20 mouse cellular contexts compared by ENCODE assay signal in genomic region chr16:49802993-49803392, GRCm38 (mm10). TPM values are rescaled to one million over a fixed set of nuclear protein-coding genes. Genes with fewer than 3 reads are reported as not detected.
DNase-seq lines count a peak whose midpoint lies in the region; ATAC-seq lines count a peak whose summit lies in the region.
"Had no signal": no experiment of that assay in that cellular context is flagged by ENCODE, and none has a peak within 500 bp of the region (broad histone marks: within the 10 kb centered on the region; RNA-seq: fewer than 3 reads in every experiment).

No protein-coding gene starts in this region.

- DNase-seq in hindbrain, embryonic 14.5 days (ENCODE audit: low spot score) = no peak
- DNase-seq in midbrain, embryonic 11.5 days (ENCODE audit: low spot score, missing footprints) = peak; percentile 67
- DNase-seq in MN1 (ENCODE audit: low spot score) = no peak
- DNase-seq: adrenal gland, adult 2 months; adrenal gland, postnatal 25 days; cerebellum, adult 11 months; cerebellum, adult 8-10 months; cerebellum, postnatal 14 days; embryo, embryonic 11 days; gastrocnemius, adult 2 months; gastrocnemius, postnatal 25 days had no signal

- H3K4me2 ChIP-seq in hindbrain, embryonic 13.5 days = no peak overlapping the region
- no peak overlapping the region for H3K4me2 ChIP-seq in hindbrain, embryonic 14.5 days (replicated peaks)
- no peak overlapping the region for H3K4me2 ChIP-seq in midbrain, embryonic 11.5 days
- no peak overlapping the region for H3K4me2 ChIP-seq in midbrain, embryonic 15.5 days
- no peak overlapping the region for H3K4me2 ChIP-seq in liver, embryonic 15.5 days
- no peak overlapping the region for H3K4me2 ChIP-seq in neural tube, embryonic 13.5 days

- H3K27me3 ChIP-seq in hindbrain, embryonic 13.5 days = no peaks in the 10 kb centered on the region
- H3K27me3 ChIP-seq in hindbrain, embryonic 14.5 days (ENCODE audit: control insufficient read depth, insufficient read depth, low read length) = no peaks in the 10 kb centered on the region
- H3K27me3 ChIP-seq in midbrain, embryonic 11.5 days (ENCODE audit: control insufficient read depth, insufficient read depth, low read length) = no peaks in the 10 kb centered on the region
- H3K27me3 ChIP-seq in midbrain, embryonic 15.5 days (replicated peaks) = no peaks in the 10 kb centered on the region
- no peaks in the 10 kb centered on the region for H3K27me3 ChIP-seq in liver, embryonic 15.5 days
- no peaks in the 10 kb centered on the region for H3K27me3 ChIP-seq in neural tube, embryonic 13.5 days
- H3K27me3 ChIP-seq: CH12.LX; embryonic facial prominence, embryonic 15.5 days; heart, embryonic 12.5 days; hindbrain, embryonic 15.5 days had no signal

- peak; percentile 40 for ATAC-seq in hindbrain, embryonic 13.5 days (ENCODE audit: low FRiP score)
- no peak for ATAC-seq in hindbrain, embryonic 14.5 days (ENCODE audit: low FRiP score)
- ATAC-seq in midbrain, embryonic 11.5 days (ENCODE audit: low FRiP score) = no peak
- no peak for ATAC-seq in midbrain, embryonic 15.5 days (replicated peaks)
- no peak for ATAC-seq in liver, embryonic 15.5 days (ENCODE audit: insufficient read depth)
- peak; percentile 51 for ATAC-seq in neural tube, embryonic 13.5 days (ENCODE audit: low read depth)

- peak overlapping the region; percentile 19 for H3K27ac ChIP-seq in hindbrain, embryonic 13.5 days
- H3K27ac ChIP-seq in hindbrain, embryonic 14.5 days = no peak overlapping the region
- H3K27ac ChIP-seq in midbrain, embryonic 11.5 days (ENCODE audit: low read depth, low read length) = no peak overlapping the region
- H3K27ac ChIP-seq in midbrain, embryonic 15.5 days = no peak overlapping the region
- peak overlapping the region; percentile 51 for H3K27ac ChIP-seq in liver, embryonic 15.5 days (replicated peaks)
- H3K27ac ChIP-seq in neural tube, embryonic 13.5 days (replicated peaks) = peak overlapping the region; percentile 71; the same call in 1 of the 2 replicates
- H3K27ac ChIP-seq: embryonic facial prominence, embryonic 15.5 days; gastrocnemius, adult 2 months had no signal

- no peak overlapping the region for H3K9ac ChIP-seq in hindbrain, embryonic 13.5 days
- no peak overlapping the region for H3K9ac ChIP-seq in hindbrain, embryonic 14.5 days
- H3K9ac ChIP-seq in midbrain, embryonic 11.5 days (ENCODE audit: low read length) = no peak overlapping the region
- H3K9ac ChIP-seq in midbrain, embryonic 15.5 days = no peak overlapping the region
- H3K9ac ChIP-seq in liver, embryonic 15.5 days = no peak overlapping the region
- no peak overlapping the region for H3K9ac ChIP-seq in neural tube, embryonic 13.5 days
- H3K9ac ChIP-seq: embryonic facial prominence, embryonic 15.5 days; heart, embryonic 12.5 days; hindbrain, embryonic 15.5 days had no signal

- WGBS in hindbrain, embryonic 13.5 days = 24% methylated on average over 2 of the region's 2 CpGs
- 39% methylated on average over 2 of the region's 2 CpGs for WGBS in hindbrain, embryonic 14.5 days
- 56% methylated on average over 2 of the region's 2 CpGs for WGBS in midbrain, embryonic 11.5 days
- WGBS in midbrain, embryonic 15.5 days = 62% methylated on average over 2 of the region's 2 CpGs
- 68% methylated on average over 2 of the region's 2 CpGs for WGBS in liver, embryonic 15.5 days (ENCODE audit: insufficient replicate concordance)
- 20% methylated on average over 2 of the region's 2 CpGs for WGBS in neural tube, embryonic 13.5 days

- no peaks in the 10 kb centered on the region for H3K9me3 ChIP-seq in hindbrain, embryonic 13.5 days
- H3K9me3 ChIP-seq in hindbrain, embryonic 14.5 days (ENCODE audit: control insufficient read depth, low read length) = no peaks in the 10 kb centered on the region
- H3K9me3 ChIP-seq in midbrain, embryonic 11.5 days (ENCODE audit: control insufficient read depth, low read length) = no peaks in the 10 kb centered on the region
- H3K9me3 ChIP-seq in midbrain, embryonic 15.5 days = no peaks in the 10 kb centered on the region
- no peaks in the 10 kb centered on the region for H3K9me3 ChIP-seq in liver, embryonic 15.5 days (replicated peaks)
- H3K9me3 ChIP-seq in neural tube, embryonic 13.5 days = no peaks in the 10 kb centered on the region
- H3K9me3 ChIP-seq: embryonic facial prominence, embryonic 15.5 days; forebrain, embryonic 10.5 days; heart, embryonic 12.5 days; hindbrain, embryonic 15.5 days had no signal

- H3K4me3 ChIP-seq in hindbrain, embryonic 13.5 days = no peak overlapping the region
- no peak overlapping the region for H3K4me3 ChIP-seq in hindbrain, embryonic 14.5 days (replicated peaks; ENCODE audit: low read length)
- H3K4me3 ChIP-seq in midbrain, embryonic 11.5 days (ENCODE audit: low read depth, low read length) = no peak overlapping the region
- H3K4me3 ChIP-seq in midbrain, embryonic 15.5 days = no peak overlapping the region
- H3K4me3 ChIP-seq in liver, embryonic 15.5 days (replicated peaks) = no peak overlapping the region
- H3K4me3 ChIP-seq in neural tube, embryonic 13.5 days = no peak overlapping the region
- H3K4me3 ChIP-seq: heart, embryonic 12.5 days had no signal

- no peaks in the 10 kb centered on the region for H3K36me3 ChIP-seq in hindbrain, embryonic 13.5 days
- no peaks in the 10 kb centered on the region for H3K36me3 ChIP-seq in hindbrain, embryonic 14.5 days (replicated peaks; ENCODE audit: control insufficient read depth, insufficient read depth)
- no peaks in the 10 kb centered on the region for H3K36me3 ChIP-seq in midbrain, embryonic 11.5 days (ENCODE audit: control insufficient read depth, insufficient read depth, low read length)
- no peaks in the 10 kb centered on the region for H3K36me3 ChIP-seq in midbrain, embryonic 15.5 days (replicated peaks)
- no peaks in the 10 kb centered on the region for H3K36me3 ChIP-seq in liver, embryonic 15.5 days (replicated peaks)
- no peaks in the 10 kb centered on the region for H3K36me3 ChIP-seq in neural tube, embryonic 13.5 days
- H3K36me3 ChIP-seq: embryonic facial prominence, embryonic 15.5 days; forebrain, embryonic 10.5 days; heart, embryonic 12.5 days; hindbrain, embryonic 15.5 days had no signal

- peaks cover 21% of the 10 kb centered on the region for H3K4me1 ChIP-seq in hindbrain, embryonic 13.5 days (replicated peaks)
- peaks cover 21% of the 10 kb centered on the region for H3K4me1 ChIP-seq in hindbrain, embryonic 14.5 days (replicated peaks; ENCODE audit: control insufficient read depth, insufficient read depth, low read length)
- H3K4me1 ChIP-seq in midbrain, embryonic 11.5 days (ENCODE audit: control insufficient read depth, insufficient read depth, low read length) = peaks cover 5% of the 10 kb centered on the region; the same call in 1 of the 2 replicates
- peaks cover 10% of the 10 kb centered on the region for H3K4me1 ChIP-seq in midbrain, embryonic 15.5 days
- H3K4me1 ChIP-seq in liver, embryonic 15.5 days (replicated peaks) = peaks cover 84% of the 10 kb centered on the region
- peaks cover 29% of the 10 kb centered on the region for H3K4me1 ChIP-seq in neural tube, embryonic 13.5 days (replicated peaks)

RNA-seq across cellular contexts. Expression of gene Cd47, which starts 2.7 kb away (rescaled TPM):
- polyA plus RNA-seq in hindbrain, embryonic 13.5 days (2015; fragmentation: Nextera tagmentation; extraction: Ambion mirVana) = 110 and 119 TPM in 2 replicates
- 152 and 167 TPM in 2 replicates for polyA plus RNA-seq in hindbrain, embryonic 14.5 days (2014; fragmentation: Nextera tagmentation; extraction: Ambion mirVana)
- 57.8 and 63.5 TPM in 2 replicates for polyA plus RNA-seq in midbrain, embryonic 11.5 days (2014; fragmentation: Nextera tagmentation; extraction: Ambion mirVana)
- 131 and 134 TPM in 2 replicates for polyA plus RNA-seq in midbrain, embryonic 15.5 days (2015; fragmentation: Nextera tagmentation; extraction: Ambion mirVana)
- 266 and 301 TPM in 2 replicates for polyA plus RNA-seq in liver, embryonic 15.5 days (2015; fragmentation: Nextera tagmentation; extraction: Ambion mirVana)
- 103 and 106 TPM in 2 replicates for polyA plus RNA-seq in neural tube, embryonic 13.5 days (2015; fragmentation: Nextera tagmentation; extraction: Ambion mirVana)

Comparison
In these comparisons a context has a peak if more than half of its experiments do, and no peak if none do; other contexts are left out.
1. ATAC-seq: peak in hindbrain, embryonic 13.5 days (single experiment) and neural tube, embryonic 13.5 days (single experiment); none in hindbrain, embryonic 14.5 days (single experiment), midbrain, embryonic 11.5 days (single experiment), midbrain, embryonic 15.5 days (single experiment) and liver, embryonic 15.5 days (single experiment).
2. H3K27ac ChIP-seq: peak in hindbrain, embryonic 13.5 days (single experiment), liver, embryonic 15.5 days (single experiment) and neural tube, embryonic 13.5 days (single experiment); none in hindbrain, embryonic 14.5 days (single experiment), midbrain, embryonic 11.5 days (single experiment) and midbrain, embryonic 15.5 days (single experiment).